Mouse (Mus musculus): ENCODE measurements around the gene Uck2.
A peak's percentile ranks its signal among the peaks of the same experiment; 100 is the strongest.

Uck2 gene

DNA sequence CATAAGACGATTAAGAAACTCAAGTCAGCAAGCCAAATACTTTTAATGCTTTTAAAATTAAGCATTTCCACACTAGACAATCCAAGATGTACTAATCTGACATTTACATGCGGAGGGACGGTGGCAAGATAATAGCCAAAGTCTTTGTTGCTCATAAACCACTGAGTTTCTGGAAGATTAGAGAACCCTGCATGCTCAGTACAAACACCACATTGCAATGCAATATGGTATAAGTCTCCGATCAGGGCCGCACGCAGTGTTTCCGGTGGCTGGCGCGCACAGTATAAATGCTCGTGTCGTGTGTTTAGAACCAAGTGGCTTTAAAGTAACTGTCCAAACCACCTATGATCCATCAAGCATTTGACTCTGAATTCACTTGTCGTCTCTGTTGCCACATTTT, 31.5 kb downstream of the Uck2 start:
- no peak for DNase-seq (ENCODE audit: low spot score)

DNA sequence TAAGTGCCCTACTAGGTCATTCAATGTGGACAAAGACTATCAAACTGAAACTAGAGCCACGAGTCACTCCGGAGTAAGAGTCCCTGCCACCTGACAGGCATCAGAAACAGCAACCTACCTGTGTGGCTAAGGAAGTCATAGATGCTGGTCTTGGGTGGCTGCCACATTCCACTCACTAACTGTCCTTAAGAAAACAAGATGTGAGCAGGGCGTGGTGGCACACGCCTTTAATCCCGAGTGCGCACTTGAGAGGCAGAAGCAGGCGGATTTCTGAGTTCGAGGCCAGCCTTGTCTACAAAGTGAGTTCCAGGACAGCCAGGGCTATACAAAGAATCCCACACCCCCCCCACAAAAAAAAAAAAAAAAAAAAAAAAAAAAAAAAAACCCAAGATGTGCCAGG, 35.2 kb downstream of the Uck2 start:
- no peak for DNase-seq (ENCODE audit: low spot score)

DNA sequence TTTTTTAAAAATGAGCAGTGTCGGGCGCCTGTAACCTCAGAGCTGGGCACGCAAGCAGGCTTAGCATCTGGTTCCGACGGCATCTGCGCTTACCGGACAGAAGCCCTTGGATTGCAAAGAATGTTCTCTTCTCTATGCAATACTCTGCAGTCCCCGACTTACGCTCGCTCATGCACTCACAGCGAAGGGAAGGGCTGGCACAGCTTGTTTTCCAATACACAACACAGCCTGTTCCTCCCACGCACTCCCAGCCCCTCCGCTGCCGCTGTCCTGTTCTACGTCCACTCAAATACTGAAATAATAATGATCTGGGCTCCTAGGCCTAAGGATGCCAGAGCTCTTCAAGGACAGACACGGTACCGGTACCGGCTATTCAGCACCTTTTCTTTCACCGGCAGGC, 35.9 kb downstream of the Uck2 start:
- DNase-seq (ENCODE audit: low spot score), result no peak

DNA sequence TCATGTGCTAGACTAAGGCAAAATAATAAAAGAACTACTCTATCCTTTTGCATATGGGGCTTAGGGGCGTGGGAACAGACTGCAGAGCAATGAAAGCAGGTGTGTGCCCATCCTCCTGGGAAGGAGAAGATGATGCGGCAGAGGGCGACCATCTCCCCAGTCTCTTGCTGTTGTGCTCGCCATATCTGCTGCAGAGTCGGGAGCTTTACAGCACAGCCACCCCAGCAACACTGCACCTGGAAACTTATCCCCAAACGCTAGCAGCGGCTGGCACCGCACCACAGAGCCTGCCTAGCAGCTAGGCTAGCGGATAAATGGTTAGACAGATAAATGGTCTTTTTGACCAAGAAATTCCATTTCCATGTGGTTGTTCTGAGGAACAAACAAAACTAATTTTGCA, 37.2 kb downstream of the Uck2 start:
- no peak for DNase-seq (ENCODE audit: low spot score)

DNA sequence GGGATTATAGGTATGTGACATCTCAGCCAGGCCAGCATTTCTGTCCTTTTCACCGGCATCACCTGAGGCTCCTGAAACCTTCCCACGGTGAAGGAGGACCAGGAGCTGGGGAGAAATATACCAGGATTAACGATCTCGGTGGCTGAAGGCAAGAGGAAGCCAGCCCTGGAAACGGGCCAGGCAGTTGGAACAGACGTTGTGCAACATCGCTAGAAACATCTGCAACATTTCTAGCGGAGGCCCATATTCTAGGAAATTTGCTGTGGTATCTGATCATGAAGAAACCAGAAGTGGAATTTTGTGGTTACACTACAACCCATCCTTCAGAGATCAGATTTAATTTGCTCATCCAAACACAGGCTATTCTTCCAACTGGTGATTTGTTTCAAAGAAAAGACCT, 38.1 kb downstream of the Uck2 start:
- peak; percentile 95 for DNase-seq (ENCODE audit: low spot score)

DNA sequence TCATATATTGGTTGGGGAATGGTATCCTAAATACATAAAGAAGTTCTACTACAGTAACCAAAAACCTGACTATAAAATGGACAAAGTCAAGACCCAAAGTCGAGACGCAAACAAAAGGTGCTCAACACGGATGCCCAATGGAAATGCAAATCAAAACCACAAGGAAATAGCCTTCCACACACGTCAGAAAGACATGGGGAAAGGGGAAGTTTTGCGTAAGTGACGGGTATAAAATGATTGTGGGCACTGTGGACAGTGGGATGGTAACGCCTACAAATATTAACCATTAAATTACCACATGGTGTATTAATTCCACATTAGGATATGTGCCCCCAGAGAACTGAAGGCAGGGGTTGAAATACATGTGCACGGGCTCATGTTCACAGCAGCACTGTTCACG, 38.8 kb downstream of the Uck2 start:
- no peak for DNase-seq (ENCODE audit: low spot score)

DNA sequence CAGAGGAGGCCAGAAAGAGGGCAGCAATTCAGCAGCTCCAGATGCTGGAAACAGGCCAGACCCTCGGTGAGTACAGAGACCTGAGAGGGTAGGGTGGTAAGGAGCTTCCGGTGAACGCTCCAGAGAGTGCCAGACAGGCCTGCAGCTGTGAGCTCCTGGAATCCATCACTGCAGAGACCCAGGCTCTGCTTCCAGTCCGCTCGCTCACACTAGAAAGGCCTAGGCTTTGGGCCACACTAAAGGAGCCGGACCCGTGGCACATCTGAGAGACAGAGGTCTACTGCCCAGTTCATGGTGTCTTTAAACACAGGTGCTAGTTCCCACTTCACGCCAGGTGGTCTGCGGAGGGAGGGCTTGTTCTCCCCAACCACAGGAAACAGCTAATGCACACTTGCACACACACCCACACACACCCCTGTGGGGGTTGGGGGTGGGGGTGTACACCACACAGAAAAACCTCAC, 39.9 kb downstream of the Uck2 start:
- DNase-seq (ENCODE audit: low spot score), result peak; percentile 21

DNA sequence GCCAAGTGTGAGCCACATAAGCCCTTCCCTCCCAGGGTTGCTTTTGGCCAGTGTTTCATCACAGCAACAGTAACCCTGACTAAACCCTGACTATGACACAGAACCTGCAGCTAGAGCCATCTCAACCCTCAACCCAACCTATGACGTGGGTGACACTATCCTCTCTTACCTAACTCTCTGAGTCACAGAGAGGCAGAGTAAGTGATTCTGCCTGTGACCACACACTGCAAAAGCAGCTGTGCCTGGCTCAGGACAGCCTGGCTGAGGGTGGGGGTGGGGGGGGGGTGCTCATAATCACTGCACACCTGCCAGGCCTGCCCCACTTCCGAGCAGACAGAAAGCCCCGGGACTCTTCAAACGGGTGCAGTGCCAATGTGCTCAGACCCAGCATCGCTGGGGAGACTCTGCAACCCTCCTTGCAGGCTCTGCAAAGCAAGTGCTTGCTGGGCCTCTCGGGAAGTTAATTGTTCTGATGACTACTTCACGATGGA, 42.9 kb downstream of the Uck2 start:
- peak; percentile 58 for DNase-seq (ENCODE audit: low spot score)

DNA sequence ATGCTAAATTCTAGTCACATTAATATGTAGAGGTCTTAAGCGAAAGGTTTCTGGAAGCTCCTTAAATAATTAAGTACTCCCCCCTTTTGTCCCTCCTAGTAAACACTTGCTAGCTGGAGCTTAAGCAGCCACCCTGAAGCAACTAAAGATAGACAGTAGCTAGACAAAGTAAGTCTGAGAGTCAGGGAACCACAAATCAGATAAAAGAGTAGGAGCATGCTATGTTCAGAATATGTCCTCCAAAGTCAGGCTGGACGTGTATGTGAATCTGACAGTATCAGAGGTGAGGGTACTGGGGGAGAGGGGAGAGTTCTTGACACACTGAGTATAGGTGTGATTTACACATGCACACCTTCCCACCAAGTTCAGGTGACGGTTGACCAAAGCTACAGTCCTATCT, 43.6 kb downstream of the Uck2 start:
- no peak for DNase-seq (ENCODE audit: low spot score)

DNA sequence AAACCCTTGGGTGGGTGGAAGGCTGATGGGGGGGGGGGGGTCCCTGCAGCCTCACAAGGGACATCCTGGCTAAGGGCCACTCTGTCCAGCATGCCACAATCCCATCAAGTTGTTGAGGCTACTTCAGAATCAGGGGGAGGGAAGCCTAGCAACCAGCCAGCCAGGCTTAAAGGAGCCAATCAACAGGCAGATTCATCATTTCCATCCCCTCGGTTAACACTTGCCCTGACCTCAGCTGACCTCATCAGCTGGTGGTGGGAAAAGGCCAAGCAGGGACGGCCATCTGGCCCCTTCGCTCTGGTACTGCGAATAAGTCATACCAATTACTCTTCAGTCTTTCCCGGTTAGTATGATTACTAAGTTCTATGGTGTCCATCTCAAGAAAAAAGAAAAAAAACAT, 44.8 kb downstream of the Uck2 start:
- no peak for DNase-seq (ENCODE audit: low spot score)

DNA sequence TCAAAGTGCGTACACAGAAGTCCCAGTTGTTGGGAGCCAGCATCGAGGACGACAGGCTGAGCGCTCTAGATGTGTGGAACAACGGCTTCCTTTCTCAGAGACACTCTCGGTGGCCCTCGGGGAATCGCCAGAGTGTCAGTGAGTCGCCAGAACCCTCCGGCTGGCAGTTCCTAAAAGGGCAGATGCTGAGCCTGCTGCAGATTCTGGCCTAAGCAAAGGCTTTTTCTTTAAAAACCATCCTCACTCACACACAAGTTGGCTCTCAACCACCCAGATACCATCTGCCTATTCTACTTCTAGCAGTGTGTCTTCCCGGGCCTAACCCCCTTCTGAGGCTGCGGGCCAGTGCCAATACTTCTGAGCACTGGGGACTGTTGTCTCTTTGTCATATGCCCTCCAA, 45.2 kb downstream of the Uck2 start:
- no peak for DNase-seq (ENCODE audit: low spot score)

DNA sequence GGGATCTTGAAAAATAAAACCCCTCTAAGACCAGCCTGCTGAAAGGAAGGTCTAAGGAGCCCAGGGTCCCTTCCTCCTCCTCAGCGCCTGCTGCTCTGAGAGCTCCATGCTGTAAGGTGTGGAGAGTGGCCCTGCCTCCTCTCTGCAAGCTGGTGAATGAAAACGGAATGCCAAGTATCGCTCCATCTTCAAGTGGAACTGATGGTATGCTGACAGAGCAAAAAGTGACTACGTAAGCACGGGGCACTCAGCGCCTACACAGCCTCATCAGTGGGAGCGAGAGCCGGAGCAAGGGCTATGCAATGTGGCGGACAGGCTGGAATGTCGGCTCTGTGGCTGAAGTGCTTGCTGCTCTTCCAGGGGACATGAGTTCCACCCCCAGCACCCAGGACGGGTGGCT, 47.3 kb downstream of the Uck2 start:
- DNase-seq (ENCODE audit: low spot score), result no peak

DNA sequence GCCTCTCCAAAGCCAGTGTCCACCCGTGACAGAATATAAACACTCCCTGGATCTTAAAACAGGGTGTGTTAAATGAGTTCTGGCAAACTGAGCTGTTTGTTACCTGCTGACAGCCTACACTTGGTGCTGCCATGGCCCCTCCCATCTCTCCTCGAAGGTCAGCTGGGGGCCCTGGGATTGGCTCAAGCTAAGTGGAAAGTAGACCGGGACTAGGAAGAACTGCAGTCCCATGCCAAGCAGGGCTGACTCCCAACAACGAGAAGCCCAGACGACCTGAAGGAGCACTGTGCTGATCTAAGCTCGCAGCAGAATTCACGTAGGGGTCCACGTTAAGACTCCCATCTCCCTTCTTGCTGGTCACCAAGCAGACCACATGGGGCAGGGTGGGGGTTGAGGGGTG, 48.3 kb downstream of the Uck2 start:
- no peak for DNase-seq (ENCODE audit: low spot score)

DNA sequence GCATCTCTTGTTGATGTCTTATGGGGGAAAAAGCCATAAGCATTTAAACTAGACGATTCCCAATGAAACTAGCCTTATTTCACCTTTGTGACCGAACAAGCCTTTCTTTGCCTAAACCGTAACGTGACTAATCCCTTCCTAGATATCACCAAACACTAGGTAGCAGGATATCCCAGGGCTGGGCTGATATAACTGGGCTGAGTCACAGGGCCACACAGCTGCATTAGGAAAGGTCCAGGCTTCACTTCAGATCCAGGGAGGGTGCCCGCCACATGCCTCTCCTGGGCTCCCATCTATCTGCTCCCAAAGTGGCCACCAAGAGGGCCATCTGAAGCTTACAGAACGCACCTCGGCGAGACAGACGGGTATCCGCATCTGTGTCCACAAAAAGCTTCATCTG, 50.8 kb downstream of the Uck2 start:
- no peak for DNase-seq (ENCODE audit: low spot score)

DNA sequence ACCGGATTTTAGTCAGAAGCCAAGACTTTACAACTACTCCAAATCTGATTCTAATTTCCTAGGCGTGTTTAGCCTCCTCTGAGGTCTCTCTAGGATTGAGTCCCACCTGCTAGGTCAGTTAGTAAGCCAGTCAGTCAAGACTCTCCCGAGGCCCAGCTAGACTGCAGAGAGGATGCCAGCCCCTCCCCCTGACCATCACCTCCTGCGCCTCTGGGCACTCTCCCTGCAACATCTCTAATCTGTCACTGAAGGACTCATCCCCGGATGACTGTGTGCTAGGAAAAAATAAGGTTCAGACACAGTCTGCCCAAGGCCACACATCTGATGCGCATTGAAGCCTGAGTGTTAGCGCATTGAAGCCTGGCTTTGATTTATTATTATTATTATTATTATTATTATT, 52.2 kb downstream of the Uck2 start:
- DNase-seq (ENCODE audit: low spot score), result no peak

DNA sequence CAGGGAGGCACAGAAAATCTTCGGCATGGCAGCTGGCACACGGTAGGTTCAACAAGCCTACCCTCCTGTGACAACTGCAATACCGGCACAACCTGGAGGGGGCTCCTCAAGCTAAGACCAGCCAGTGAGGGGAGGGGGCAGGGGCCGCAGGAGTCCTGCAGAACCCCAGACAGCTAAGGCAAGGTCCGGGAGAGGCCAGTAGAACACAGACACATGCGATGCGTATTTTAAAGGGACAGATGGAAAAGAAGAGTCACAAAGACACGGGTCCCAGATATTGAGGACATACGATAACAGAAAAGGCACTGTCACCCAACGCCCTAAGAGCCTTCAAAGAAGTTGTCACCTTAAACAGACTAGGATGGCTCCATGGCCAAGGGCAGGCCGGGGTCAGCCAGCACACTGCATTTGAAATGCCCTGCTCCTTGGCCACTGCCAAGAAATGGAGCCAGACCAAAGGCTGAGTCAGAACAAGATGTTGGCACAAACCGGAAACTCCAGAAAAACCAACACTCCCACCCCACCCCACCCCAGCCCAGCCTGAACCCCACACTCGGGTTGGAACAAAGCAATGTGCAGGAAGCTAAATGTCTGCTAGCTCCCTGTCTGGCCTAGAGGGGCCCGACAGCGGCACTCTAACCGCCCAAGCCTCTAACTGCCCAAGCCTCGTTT, 53.4 kb downstream of the Uck2 start:
- DNase-seq (ENCODE audit: low spot score), result peak; percentile 42

DNA sequence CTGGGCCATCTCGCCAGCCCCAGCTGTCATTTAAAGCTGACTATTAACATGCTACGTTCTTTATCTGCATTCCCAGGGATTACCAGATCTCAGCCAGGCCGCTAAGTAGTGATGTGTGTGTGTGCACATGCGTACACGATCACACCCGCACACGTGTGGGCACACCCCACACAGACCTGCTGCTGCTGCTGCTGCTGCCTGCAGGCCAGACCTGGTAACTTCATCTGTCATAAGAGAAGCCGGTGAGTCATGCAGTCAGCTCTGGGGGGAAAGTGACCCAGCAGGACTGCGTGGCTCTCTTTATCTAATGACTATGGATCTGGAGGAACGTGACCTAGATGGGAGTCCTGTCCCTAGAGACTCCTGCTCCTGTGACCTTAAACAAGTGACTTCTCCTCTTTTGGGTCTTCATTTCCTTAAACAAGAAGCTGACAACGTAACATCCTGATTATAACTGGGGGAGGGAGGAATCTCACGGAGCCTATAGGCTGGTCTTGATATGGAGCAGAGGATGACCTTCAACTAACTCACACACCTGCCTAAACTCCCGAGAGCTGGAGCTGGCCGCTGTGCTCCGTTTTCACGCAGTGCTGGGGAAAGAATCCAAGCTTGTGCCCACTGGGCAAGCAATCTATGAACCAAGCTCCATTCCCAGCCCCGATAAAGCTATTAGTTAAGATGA, 54.0 kb downstream of the Uck2 start:
- DNase-seq (ENCODE audit: low spot score), result no peak

DNA sequence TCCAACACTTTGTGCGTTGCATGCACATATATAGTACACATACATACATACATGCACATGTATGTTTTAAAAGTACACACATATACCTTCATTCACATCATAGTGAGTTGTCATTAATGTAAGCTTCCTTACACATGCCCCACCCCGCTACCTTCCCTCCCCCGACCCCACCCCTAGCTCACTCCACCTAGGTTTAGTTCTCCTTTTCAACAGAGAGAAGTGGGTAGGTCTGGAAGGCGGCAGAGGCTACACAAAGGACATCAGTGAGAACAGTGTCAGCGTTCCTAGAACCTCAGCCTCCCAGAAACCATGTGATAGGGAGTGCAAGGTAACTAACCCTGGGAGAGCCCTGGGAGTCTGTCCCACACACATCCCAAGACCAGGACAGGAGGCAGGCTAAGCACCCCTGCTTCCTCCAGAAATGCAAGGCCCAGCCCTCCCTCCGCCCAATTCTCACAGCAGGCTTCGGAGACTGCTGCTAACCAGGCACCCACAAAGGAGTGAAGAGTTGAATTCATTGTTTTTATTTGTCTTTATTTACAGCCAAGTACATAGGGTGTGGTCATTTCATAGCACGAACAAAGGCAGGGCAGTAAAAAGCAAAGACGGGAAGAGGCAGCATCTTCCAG, 62.6 kb downstream of the Uck2 start:
- no peak for DNase-seq (ENCODE audit: low spot score)

DNA sequence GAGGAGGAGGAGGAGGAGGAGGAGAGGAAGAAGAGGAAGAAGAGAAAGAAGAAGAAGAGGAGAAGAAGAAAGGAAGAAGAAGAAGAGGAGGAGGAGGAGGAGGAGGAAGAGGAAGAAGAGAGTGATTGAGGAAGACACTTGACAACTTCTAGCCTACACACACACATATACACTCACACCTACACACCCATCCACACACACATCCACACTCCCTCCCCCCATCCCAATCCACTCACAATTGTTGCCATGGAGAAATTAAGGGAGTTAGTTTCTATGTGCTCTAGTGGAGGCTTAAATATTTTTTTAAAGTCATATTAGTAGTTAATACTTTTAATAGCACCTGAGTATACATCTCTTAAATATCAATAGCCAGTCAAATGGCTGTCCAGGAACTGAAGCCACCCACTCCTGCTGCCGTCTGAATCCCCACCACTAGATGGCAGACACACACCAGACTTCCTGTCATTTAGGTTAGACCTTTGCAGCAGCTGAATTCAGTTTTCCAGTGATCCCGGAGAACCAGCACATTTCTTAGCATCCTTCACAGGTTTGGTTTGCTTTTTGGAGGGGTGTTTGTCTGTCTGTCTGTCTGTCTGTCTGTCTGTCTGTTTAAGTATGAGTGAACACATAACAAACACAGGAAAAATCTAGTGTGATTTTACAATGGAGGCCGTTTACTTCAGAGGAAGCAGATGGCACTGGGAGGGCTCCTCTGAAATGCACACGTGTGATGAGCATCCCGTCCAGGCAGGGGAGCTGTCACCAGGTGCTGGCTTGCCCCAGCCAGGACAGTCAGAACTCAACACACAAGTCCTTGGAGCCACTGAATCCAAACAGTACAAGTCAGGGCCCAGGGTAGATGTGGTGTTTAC, 64.6 kb downstream of the Uck2 start:
- DNase-seq (ENCODE audit: low spot score), result peak; percentile 90

DNA sequence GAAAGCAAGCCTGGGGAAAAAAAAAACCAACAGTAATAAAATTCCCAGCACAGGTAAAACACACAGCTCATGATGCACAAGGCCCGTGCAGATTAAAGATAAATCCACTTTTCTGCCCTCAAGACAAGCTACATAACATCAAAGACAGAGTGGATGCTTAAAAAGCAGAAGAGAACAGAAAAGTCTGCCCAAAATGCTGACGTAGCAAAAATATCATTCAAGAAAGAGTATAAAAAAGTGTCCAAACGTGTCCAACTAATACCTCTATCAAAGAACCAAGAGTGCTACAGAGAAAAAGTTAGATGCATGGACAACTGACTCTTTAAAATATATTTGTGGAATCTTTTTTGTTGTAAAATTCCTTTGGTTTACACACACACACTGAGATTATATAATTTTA, 69.7 kb downstream of the Uck2 start:
- no peak for DNase-seq (ENCODE audit: low spot score)

DNA sequence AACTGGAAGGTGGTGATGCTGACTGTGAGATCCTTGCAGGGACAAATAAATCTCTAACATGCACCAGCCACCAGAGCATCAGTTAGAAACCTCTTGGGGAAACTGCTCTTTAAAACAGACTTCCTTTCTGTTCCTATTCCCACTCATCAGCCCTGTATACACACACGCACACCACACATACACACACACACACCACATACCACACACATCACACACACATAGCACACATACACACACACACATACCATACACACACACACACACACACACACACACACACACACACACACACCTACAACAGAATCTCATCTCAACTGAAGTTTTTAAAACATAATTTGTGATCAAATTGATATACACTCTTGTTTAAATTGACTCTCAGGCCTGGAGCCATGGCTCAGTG, 72.4 kb downstream of the Uck2 start:
- no peak for DNase-seq (ENCODE audit: low spot score)

DNA sequence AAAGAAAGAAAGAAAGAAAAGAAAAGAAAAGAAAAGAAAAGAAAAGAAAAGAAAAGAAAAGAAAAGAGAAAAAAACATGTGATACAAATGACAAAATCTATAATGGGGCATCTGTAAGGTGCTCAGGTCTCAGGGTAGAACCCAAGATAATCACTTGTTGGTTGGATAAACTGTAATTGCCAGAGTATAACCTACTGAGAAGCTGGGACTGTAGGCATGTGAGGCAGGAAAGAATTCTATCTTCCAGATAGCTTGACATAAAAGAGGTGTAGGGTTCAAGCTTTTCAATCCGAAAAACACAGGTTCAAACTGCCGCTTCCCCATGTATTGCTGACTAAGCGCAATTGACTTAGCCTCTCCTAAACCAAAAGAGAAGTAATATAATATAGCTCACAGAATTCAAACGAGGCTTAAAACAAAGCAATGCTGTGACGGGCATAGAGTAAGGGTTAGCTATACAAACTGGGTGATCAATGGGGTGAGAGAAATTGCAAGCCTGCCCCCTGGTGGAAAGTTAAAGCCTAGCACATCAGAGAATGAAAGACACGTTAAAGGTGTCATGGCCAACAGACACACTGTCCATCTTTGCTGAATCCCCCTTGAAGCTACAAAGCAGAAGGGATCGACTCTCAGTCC, 73.0 kb downstream of the Uck2 start:
- peak; percentile 65 for DNase-seq (ENCODE audit: low spot score)
